Mouse (Mus musculus) lung, adult 2 months (tissue): ENCODE results near the gene Zfp846. TPM values are rescaled to one million over a fixed set of nuclear protein-coding genes. Genes with fewer than 3 reads are reported as not detected.
"Not testable (repeated sequence)": the region's sequence is repeated elsewhere in the genome, so short reads cannot be mapped to it uniquely, and the experiment has no call there.

Experiments used
- DNase-seq: peaks from one replicate; pipeline ENCODE4 v3.0.0; 2022
- H3K4me1 ChIP-seq: fragments of 200-500 bp; 2 replicates; pipeline ENCODE4 v1.6.1; 2011; ENCODE audit warnings: low read length; ENCODE audit not compliant: control insufficient read depth, insufficient read depth
- H3K4me3 ChIP-seq: fragments of 200-500 bp; replicated peaks from 2 replicates; pipeline ENCODE3; 2011; ENCODE audit warnings: low read depth, mild to moderate bottlenecking, control low read depth, low read length; ENCODE audit errors: extremely low read depth
- CTCF ChIP-seq: fragments of 200-500 bp; IDR thresholded peaks from 2 replicates; pipeline ENCODE4 v1.5.1; 2011; ENCODE audit warnings: mild to moderate bottlenecking, low read length, control low read depth; ENCODE audit not compliant: insufficient read depth
- POLR2A ChIP-seq: fragments of 200-500 bp; IDR thresholded peaks from 2 replicates; pipeline ENCODE4 v1.6.1; 2011; ENCODE audit warnings: low read depth, mild to moderate bottlenecking, control low read depth, low read length, borderline replicate concordance; ENCODE audit errors: extremely low read depth
- WGBS: fragments of 180-500 bp; shearing (Covaris S2); methylation state at CpG from one replicate; pipeline ENCODE4 v1.1.7; 2018; 5-methylcytosine and 5-hydroxymethylcytosine counted together
- polyA plus RNA-seq: library from polyadenylated mRNA; depleted of rRNA; stranded (reverse); fragments of >200 nt; gene quantifications from 2 replicates; pipeline ENCODE4 v1.2.3, GENCODE M21; 2012

Zfp846 gene
- polyA plus RNA-seq, 1 experiment, result 2.6 TPM

DNA sequence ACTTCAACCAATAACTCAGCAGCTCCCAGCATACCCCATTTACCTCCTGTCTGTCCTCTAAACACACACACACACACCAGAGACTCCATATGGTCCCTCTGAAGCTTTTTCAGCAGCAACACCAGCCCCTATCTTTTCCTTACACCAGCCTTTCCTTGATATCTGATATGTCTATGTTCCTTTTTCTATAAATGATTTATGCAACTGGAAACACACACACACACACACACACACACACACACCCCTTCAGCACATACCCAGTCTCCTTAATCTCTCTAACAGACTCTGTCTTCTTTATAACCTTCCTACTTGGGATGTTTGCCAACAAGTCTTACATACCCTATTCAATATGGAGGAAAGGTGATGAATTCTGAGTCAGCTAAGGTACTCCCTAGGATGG, 10.0 kb upstream of the Zfp846 start:
- Histone ChIP-seq H3K4me3 (no peak overlapping the region), H3K4me1 (no peaks in the 10 kb centered on the region)
- TF ChIP-seq POLR2A (no peak), CTCF (no peak)
- DNase-seq, result no peak

DNA sequence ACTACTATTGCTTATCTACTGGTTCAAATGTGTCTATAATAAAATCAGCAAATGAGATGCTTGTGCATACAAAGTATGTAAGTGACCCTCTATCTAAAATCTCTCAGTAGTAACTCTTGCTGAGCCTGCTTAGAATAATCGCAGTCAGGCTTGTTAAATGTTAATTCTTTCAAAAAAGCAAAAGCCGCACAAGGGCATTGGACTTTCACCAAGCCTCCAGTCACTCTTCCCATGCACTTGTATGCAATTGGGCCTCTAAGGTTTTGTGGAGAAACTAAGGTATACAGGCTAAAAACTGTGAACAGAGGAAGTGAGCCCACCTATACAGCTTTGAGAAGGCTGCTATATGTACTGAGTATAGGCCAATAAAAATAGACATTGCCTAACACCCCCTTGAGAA, 4.5 kb upstream of the Zfp846 start:
- no peak for DNase-seq
- TF ChIP-seq CTCF (no peak), POLR2A (no peak)
- H3K4me1 ChIP-seq, result no peaks in the 10 kb centered on the region
- H3K4me3 ChIP-seq, result no peak overlapping the region
- 78% methylated on average over 2 of the region's 2 CpGs for WGBS

DNA sequence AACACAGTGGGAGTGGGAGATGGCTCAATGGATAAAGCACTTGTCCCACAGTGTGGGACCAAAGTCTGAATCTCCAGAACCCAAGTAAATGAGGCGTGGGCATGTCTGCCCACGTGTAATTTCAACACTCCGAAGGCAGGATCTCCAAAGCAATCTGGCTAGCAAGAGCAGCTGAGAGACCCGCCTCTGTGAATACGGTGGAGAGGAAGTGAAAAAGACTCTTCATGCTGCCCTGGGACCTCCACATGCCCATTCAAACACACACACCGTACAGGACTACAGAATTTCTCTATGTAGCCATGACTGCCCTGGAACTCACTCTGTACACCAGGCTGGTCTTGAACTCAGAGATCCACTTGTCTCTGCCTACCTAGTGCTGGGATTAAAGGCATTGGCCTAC, 20.2 kb downstream of the Zfp846 start:
- 73% methylated on average over 6 of the region's 6 CpGs for WGBS
- TF ChIP-seq POLR2A (no peak), CTCF (no peak)
- no peak overlapping the region for H3K4me3 ChIP-seq
- DNase-seq, result no peak
- no peaks in the 10 kb centered on the region for H3K4me1 ChIP-seq

DNA sequence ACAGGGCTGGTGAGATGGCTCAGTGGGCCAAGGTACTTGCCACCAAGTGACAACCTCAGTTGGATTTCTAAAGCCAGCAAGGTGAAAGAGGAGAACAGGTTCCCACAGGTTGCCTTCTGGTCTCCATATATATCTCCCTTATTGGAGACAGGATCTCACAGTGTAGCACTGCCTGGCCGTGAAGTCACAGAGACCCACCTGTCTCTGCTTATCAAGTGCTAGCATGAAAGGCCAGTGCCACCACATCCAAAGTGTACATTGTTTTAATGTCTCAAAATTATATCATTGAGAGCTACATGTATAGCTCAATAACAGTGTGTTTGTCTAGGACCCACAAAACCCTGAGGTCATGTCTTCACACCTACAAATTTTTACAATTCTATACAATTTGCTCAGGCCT, 25.2 kb downstream of the Zfp846 start:
- H3K4me3 ChIP-seq, result no peak overlapping the region
- H3K4me1 ChIP-seq, result no peaks in the 10 kb centered on the region
- no peak for DNase-seq
- TF ChIP-seq POLR2A (no peak), CTCF (no peak)
- 91% methylated on average over 1 of the region's 1 CpGs for WGBS

DNA sequence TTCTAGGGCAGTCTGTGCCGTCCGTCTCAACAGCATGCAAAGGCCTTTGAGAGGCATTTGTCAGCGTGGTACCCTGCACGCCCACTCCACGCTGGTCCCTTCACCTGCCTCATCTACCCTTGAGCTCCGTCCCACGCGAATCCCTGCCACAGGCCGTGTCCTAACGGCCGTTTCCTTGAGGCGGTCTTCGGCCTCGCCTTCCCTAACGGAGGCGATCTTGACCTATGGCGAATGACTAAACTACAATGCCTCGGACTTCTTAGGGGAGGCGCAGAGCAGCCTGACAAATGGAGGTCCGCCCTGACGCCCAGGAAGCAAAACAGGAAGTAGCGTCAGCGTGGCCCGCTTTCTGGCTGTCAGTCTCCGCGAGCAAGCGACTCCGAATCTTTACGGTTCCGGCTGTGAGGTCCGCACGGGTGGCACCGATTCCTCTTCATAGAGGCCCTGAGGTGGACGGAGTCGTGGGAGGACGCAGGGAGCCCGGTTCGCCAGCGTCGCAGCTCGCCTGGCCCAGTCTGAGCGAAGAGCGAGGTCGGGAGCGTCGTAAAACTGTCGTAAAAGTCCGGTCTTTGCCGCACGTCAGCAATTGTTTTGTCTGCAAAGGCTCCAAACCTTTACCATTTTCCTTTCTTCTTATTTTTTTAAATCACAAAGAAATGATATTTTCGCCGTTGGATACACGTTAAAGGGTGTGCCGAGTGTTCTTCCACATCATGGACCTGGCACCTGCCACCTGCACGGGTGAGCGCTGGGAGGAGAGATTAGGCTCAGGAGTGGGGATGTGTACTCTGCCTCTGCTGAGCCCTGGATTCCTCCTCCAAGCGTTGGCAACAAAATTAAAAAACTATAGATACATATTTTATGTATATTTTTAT, 26.2 kb downstream of the Zfp846 start:
- peak overlapping the region; percentile 91 for H3K4me3 ChIP-seq
- peak; percentile 57; the same call in 1 of the 2 replicates for TF ChIP-seq POLR2A
- no peak for TF ChIP-seq CTCF
- WGBS, result under 1% methylated on average over 57 of the region's 57 CpGs
- H3K4me1 ChIP-seq, result no peaks in the 10 kb centered on the region
- DNase-seq, result peak; percentile 94

DNA sequence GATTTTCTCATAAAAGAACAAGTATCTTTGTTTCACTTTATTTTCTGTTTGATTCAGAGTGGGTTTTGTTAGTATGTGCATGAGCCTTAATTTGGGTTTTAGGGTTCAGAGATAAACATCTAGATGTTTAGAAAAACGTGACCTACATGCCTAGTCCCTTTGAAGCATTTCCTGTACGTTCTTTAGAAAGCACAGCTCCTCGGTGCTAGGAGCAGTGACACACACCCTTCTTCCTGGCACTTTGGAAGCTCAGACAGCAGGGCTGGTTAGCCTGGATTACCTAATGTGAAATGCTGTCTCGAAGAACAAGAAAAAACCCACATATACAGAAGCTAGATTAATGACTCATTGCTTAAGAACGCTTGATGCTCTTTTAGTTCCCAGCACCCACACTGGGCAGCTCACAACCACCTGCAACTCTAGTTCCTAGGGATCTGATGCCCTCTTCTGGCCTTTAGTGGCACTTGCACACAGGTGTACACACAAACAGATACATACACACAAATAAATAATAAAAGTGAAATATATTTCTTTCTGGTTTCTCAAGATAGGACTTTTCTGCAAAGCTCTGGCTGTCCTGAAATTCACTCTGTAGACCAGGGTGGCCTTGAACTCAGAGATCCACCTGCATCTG, 28.9 kb downstream of the Zfp846 start:
- no peak for DNase-seq
- WGBS, result 73% methylated on average over 5 of the region's 5 CpGs
- Histone ChIP-seq H3K4me3 (no peak overlapping the region), H3K4me1 (no peaks in the 10 kb centered on the region)
- TF ChIP-seq CTCF (no peak), POLR2A (no peak)

DNA sequence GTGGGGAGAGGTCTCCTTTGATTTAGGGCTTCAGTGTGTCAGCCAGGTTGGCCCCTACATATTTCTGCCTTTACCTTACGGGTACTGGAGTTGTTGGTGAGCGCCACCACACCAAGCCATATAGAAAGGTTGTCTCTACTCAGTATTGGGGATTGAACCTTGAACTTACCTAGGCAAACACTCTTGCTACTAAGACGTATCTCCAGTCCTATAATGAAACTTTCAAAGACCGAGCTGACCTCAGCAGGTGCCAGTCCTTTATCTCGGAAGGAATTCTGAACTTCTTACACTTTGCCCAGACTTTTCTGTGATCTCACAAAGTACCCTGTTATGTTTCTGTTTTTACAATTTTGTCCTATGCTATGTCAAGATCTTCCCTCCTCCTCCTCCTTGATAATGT, 30.9 kb downstream of the Zfp846 start:
- WGBS, result 82% methylated on average over 5 of the region's 5 CpGs
- no peaks in the 10 kb centered on the region for H3K4me1 ChIP-seq
- TF ChIP-seq CTCF, result no peak
- H3K4me3 ChIP-seq, result no peak overlapping the region
- no peak for DNase-seq

DNA sequence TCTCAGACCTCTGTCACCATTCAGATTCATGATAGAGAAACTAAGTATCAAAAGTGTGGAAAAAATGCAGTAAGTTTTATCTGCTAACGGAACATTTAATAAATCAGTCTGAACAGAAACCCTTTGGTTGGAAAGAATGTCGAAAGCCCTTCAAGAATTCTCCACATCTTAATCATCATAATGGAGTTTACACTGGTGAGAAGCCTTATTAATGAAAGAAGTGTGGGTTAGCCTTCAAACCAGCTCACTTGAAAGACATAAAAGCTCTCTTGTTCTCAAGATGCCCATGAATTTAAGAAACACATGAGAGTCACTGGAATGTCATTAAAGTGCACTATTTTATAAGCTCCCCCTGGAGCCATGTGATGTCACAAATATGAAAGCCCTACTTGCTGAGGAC, 35.6 kb downstream of the Zfp846 start:
- 71% methylated on average over 2 of the region's 2 CpGs for WGBS
- no peak for TF ChIP-seq POLR2A
- TF ChIP-seq CTCF, result no peak
- H3K4me3 ChIP-seq, result no peak overlapping the region
- no peaks in the 10 kb centered on the region for H3K4me1 ChIP-seq
- DNase-seq, result no peak

DNA sequence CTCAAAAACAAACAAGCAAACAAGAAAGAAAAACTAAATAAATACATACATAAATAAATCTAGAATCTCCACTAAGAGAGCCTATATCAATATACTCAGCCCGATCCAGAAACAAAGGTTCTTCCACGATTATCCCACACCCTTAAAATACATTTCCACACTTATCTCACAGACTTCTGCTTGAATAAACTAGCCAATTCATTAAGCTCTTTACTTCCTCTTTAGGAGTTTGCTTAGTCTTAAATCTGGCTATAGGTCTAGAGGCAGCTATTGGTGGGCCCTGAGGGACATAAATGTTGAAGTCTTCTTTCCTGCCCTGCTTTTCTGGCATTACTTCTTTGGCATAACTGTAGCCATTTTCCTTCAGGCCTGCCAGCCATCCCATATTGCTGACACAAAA, 50.2 kb downstream of the Zfp846 start:
- H3K4me1 ChIP-seq, result no peaks in the 10 kb centered on the region
- no peak overlapping the region for H3K4me3 ChIP-seq
- no peak for TF ChIP-seq CTCF
- TF ChIP-seq POLR2A, result no peak
- DNase-seq, result no peak
- 87% methylated on average over 2 of the region's 2 CpGs for WGBS

DNA sequence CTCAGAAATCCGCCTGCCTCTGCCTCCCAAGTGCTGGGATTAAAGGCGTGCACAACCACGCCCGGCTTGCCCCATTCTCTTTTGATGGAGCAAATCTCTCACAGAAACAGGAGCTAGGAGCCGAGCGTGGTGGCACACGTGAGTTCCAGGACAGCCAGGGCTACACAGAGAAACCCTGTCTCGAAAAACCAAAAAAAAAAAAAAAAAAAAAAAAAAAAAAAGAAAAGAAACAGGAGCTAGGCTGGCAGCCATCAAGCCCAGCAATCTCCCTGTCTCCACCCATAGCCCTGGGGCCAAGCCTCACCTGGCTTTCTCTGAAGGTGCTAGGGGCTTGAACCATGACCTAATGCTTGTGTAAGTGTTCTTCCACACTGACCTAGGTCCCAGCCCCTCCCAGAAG, 54.6 kb downstream of the Zfp846 start:
- DNase-seq, H3K4me3 ChIP-seq, H3K4me1 ChIP-seq: not testable (repeated sequence)
- 91% methylated on average over 8 of the region's 8 CpGs for WGBS
